Mouse (Mus musculus) adrenal gland, postnatal 14 days (tissue): ENCODE data around the gene Zkscan16. TPM values are rescaled to one million over a fixed set of nuclear protein-coding genes. Genes with fewer than 3 reads are reported as not detected.

ENCODE experiments used
- DNase-seq: peaks from one replicate; pipeline ENCODE4 v3.0.0; 2021; ENCODE audit warnings: mixed read lengths
- total RNA-seq: library from RNA; stranded (reverse); gene quantifications from 2 replicates; pipeline ENCODE4 v1.2.3, GENCODE M21; 2021

Gene Zkscan16
- total RNA-seq, 1 experiment from 2014 or later = 2.5 TPM

- peak; percentile 72 for DNase-seq
These were observed 57.2 kb downstream of the Zkscan16 start for GRCm38 (mm10) chr4:59000614-59001013.

GRCm38 (mm10) chr4:59002948-59003805 is 59.7 kb downstream of the Zkscan16 start, which contains the start of gene Gm20503:
Gene Gm20503, plus strand, starts transcription at chr4:59003210.
- peak; percentile 95 for DNase-seq

GRCm38 (mm10) chr4:59003806-59004200 is 60.4 kb downstream of the Zkscan16 start:
- no peak for DNase-seq

- DNase-seq = no peak
These were observed 62.8 kb downstream of the Zkscan16 start for GRCm38 (mm10) chr4:59006211-59006610.

GRCm38 (mm10) chr4:59007016-59007415 is 63.6 kb downstream of the Zkscan16 start:
- peak; percentile 28 for DNase-seq

Other genes with a start within 250 kb of the Zkscan16 start
- 0.15 and 0.34 TPM in 2 replicates for gene Olfr267, start 155.9 kb upstream of the Zkscan16 start, total RNA-seq
- gene Ecpas, start 30.9 kb upstream of the Zkscan16 start, total RNA-seq = 149 and 159 TPM in 2 replicates
- gene Ptgr1, start 43.5 kb downstream of the Zkscan16 start, total RNA-seq = 14.6 and 18.1 TPM in 2 replicates
- 18.7 and 19.3 TPM in 2 replicates for gene Dnajc25, start 51.4 kb downstream of the Zkscan16 start, total RNA-seq
- 6.0 and 13.3 TPM in 2 replicates for gene Gm20503, start 59.6 kb downstream of the Zkscan16 start, total RNA-seq
- gene Gng10, start 91.5 kb downstream of the Zkscan16 start, total RNA-seq = 25.7 and 30.0 TPM in 2 replicates
- not detected in 2 replicates for gene AI481877, start 195.4 kb downstream of the Zkscan16 start, total RNA-seq
- gene Ugcg, start 245.6 kb downstream of the Zkscan16 start, total RNA-seq = 36.9 and 46.0 TPM in 2 replicates